Mouse (Mus musculus) leukemia stem cell, adult 10-12 weeks (primary cell): ENCODE data around the gene Ano5. TPM values are rescaled to one million over a fixed set of nuclear protein-coding genes. Genes with fewer than 3 reads are reported as not detected.

Experiments
- polyA plus RNA-seq: library from polyadenylated mRNA; stranded (reverse); fragments of >175 nt; gene quantifications from 2 replicates; pipeline ENCODE4 v1.2.3, GENCODE M21; 2012; ENCODE audit warnings: low replicate concordance

The Ano5 gene
- polyA plus RNA-seq, result not detected in 2 replicates

DNA sequence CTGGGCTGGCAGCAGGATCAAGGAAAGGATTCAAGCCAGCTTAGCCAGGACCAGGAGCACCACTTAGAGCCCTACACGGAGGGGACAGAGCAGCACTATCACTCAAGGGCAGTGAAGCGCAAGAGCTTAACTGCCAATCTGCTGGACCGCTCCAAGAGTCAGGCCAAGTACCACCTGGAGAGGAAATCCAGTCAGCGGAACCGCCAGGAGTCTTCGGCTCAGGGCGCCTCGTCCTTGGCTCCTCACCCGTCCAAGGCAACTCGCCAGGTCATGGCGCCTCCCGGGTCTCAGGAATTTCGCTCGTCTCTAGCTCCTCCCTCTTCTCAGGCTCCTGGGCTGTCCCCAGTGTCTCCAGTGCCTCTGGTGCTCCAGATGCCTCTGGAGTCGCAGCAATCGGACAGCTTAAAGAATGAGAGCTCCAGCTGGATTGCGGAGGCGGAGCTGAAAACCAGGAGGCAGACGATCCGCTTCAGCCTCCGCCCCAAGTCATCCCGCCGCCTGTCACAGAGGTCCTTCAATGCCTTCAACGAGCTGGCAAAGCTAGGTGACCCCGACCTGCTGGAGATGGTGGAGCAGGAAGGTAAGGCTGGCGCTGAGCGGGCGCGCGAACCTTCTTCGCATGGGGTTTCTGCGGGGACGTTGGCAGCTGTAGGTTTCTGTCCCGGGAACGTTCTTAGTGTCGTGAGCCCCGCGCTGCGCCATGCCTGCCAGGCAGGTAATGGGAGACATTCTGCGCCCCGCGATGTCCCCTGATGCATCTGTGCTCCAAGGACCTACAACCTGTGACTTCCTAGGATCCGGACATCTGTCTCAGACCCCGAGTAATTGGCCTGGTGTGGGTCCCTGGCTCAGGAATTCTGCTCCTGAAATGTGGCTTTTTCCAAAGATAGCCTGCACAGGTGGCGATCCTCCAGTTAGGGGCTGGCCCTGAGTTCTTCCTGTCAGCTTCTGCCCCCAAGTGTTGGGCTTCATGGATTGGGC, at the start of gene Ano5:
Gene Ano5, plus strand, starts transcription at position 359 of the 981 bp plus-strand sequence.

DNA sequence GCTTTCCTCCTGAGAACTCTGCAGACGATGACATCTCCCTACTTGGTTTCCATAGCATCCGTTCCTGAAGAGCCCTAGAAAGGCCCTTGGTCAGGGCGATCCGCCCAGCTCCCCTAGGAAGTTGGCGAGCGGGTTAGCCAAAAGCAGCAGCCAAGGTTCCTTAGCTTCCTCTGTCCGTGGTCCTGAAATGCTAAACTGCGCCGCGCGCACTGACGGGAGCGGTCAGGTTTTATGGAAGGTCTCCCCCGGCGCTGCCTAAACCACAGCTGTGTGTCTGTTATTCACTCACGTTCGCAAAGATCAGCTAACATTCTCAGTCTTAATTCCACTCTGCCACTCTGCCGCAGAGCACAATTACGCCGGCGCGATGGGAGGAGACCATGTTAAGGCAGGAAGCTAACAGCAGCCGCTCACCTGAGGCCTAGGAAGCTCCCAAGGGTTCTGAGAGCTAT, 110.9 kb downstream of the Ano5 start, which contains the start of gene Slc17a6:
Gene Slc17a6, plus strand, starts transcription at position 313 of the 452 bp plus-strand sequence.

Other genes starting within 250 kb of the Ano5 start
- gene Slc17a6, start 111.0 kb downstream of the Ano5 start, polyA plus RNA-seq, result not detected in 2 replicates